Mouse (Mus musculus): ENCODE results near the gene Hs2st1. TPM values are rescaled to one million over a fixed set of nuclear protein-coding genes. Genes with fewer than 3 reads are reported as not detected.

The Hs2st1 gene
- total and polyA plus RNA-seq, 3 experiments, result 13.6 to 16.1 TPM; not detected in 1

GRCm38 (mm10) chr3:144578921-144579320, 8.9 kb upstream of the Hs2st1 start:
- H3K4me1 ChIP-seq (ENCODE audit: control insufficient read depth in 1 of 2, insufficient read depth in 2 of 2, low read length in 2 of 2), result peaks cover 9 to 10% of the 10 kb centered on the region in 2 experiments
- peaks cover 41% of the 10 kb centered on the region for H3K79me2 ChIP-seq (ENCODE audit: control insufficient read depth, insufficient read depth, low read length, poor library complexity)
- H3K4me3 ChIP-seq (ENCODE audit: control insufficient read depth in 1 of 2, insufficient read depth in 1 of 2, low read depth in 2 of 2, low read length in 2 of 2), result no peak overlapping the region
- no peak overlapping the region for H3K9ac ChIP-seq (ENCODE audit: control insufficient read depth, low read depth, low read length, poor library complexity, severe bottlenecking)
- no peaks in the 10 kb centered on the region for H3K9me3 ChIP-seq (replicated peaks; ENCODE audit: insufficient read depth, low read length)
- no peak overlapping the region for H3K27ac ChIP-seq (ENCODE audit: control insufficient read depth, low read depth, low read length)
- no peak for DNase-seq (ENCODE audit: low read depth, low spot score)
- H3K36me3 ChIP-seq (ENCODE audit: control insufficient read depth in 1 of 2, insufficient read depth in 2 of 2, low read length in 2 of 2), result peaks cover 29 to 35% of the 10 kb centered on the region in 2 experiments
- TF ChIP-seq RAD21 (IDR thresholded peaks at IDR 0.05; ENCODE audit: low read depth, low read length) (no peak), EP300 (IDR thresholded peaks at IDR 0.05; ENCODE audit: low read depth in 1 of 2, low read length in 2 of 2) (no peak), RCOR1 (IDR thresholded peaks at IDR 0.05; ENCODE audit: low read depth, low read length) (no peak), POLR2AphosphoS2 (IDR thresholded peaks at IDR 0.05; ENCODE audit: low read length) (no peak), SMC3 (IDR thresholded peaks at IDR 0.05; ENCODE audit: low read depth, low read length) (no peak), POLR2A (IDR thresholded peaks at IDR 0.05; ENCODE audit: control insufficient read depth in 1 of 2, insufficient read depth in 1 of 2, low read depth in 1 of 2, low read length in 2 of 2, poor library complexity in 1 of 2) (no peak), POLR2AphosphoS5 (IDR thresholded peaks at IDR 0.05; ENCODE audit: borderline replicate concordance, low read depth, low read length) (no peak), USF2 (IDR thresholded peaks at IDR 0.05; ENCODE audit: borderline replicate concordance in 1 of 2, insufficient read depth in 1 of 2, low read depth in 1 of 2, low read length in 2 of 2) (no peak), SIN3A (IDR thresholded peaks at IDR 0.05; ENCODE audit: low read length) (no peak), TAL1 (IDR thresholded peaks at IDR 0.05; ENCODE audit: low read length) (no peak)
- H3K27me3 ChIP-seq (ENCODE audit: control insufficient read depth in 1 of 2, insufficient read depth in 2 of 2, low read length in 2 of 2), result no peaks in the 10 kb centered on the region

DNA sequence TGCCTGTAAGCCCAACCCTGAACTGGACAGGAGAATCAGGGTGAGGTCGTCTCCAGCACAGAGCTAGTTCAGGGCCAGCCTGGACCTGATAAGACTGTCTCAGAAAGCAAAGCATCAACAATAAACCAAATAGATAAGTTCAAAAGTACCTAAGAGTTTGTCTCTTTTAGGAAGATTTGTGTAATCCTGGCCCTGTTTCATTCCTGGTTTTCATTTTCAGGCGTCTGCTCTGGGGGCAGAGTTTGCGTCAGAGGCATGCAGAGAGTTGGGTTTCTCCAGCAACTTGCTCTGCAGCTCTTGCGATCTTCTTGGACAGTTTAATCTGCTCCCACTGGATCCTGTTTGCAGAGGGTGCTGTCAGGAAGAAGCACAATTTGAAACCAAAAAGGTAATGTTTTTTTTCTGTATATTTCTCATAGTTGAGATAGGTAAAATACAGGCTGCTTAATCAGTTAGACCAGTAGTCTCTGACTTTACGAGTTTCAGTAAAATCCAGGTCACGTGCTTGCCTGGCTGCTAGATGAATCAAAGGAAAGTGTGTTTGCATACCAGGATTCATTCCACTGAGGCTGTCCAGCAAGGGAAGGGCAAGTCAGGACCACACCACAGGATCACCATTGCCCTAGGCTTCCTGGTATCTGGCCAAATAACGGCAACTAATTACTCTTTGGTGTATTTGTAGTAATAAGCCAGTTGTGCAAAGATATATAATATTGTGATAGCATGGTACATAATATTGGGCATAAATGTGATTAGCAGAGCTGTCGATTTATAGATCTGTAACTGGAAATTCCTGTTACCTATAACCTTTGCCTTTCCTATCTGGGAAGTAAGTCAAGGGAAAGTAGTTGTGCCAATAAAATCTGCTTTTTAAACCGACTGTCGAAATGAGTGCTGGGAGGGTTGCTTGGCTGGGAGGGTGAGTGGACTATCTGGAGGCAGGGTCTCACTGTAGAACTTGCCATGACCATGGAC, 7.7 kb upstream of the Hs2st1 start:
- H3K4me1 ChIP-seq (ENCODE audit: control insufficient read depth in 1 of 2, insufficient read depth in 2 of 2, low read length in 2 of 2), result peaks cover 9 to 10% of the 10 kb centered on the region in 2 experiments
- TF ChIP-seq TAL1 (IDR thresholded peaks at IDR 0.05; ENCODE audit: low read length), result no peak
- TF ChIP-seq TBP (IDR thresholded peaks at IDR 0.05; ENCODE audit: low read depth, low read length), result no peak
- TF ChIP-seq GABPA (IDR thresholded peaks at IDR 0.05; ENCODE audit: low read depth, low read length), result no peak
- TF ChIP-seq MEF2A (IDR thresholded peaks at IDR 0.05; ENCODE audit: extremely low read depth, insufficient replicate concordance, low read depth, low read length, poor library complexity, severe bottlenecking), result no peak
- TF ChIP-seq ZKSCAN1 (IDR thresholded peaks at IDR 0.05; ENCODE audit: low read depth, low read length), result no peak
- no peak for TF ChIP-seq SMC3 (IDR thresholded peaks at IDR 0.05; ENCODE audit: low read depth, low read length)
- TF ChIP-seq MAFK (IDR thresholded peaks at IDR 0.05; ENCODE audit: borderline replicate concordance, low read depth, low read length), result no peak
- TF ChIP-seq POLR2AphosphoS5 (IDR thresholded peaks at IDR 0.05; ENCODE audit: borderline replicate concordance, low read depth, low read length), result no peak
- TF ChIP-seq CHD1 (IDR thresholded peaks at IDR 0.05; ENCODE audit: low read depth, low read length), result no peak
- no peak for TF ChIP-seq USF2 (IDR thresholded peaks at IDR 0.05; ENCODE audit: borderline replicate concordance in 1 of 2, insufficient read depth in 1 of 2, low read depth in 1 of 2, low read length in 2 of 2)
- no peak for TF ChIP-seq ETS1 (IDR thresholded peaks at IDR 0.05; ENCODE audit: low read depth, low read length)
- no peak for TF ChIP-seq EP300 (IDR thresholded peaks at IDR 0.05; ENCODE audit: low read depth in 1 of 2, low read length in 2 of 2)
- no peak for TF ChIP-seq USF1 (IDR thresholded peaks at IDR 0.05; ENCODE audit: low read depth, low read length)
- no peak for TF ChIP-seq ZMIZ1 (IDR thresholded peaks at IDR 0.05; ENCODE audit: low read depth, low read length)
- TF ChIP-seq NELFE (IDR thresholded peaks at IDR 0.05; ENCODE audit: low read depth, low read length), result no peak
- no peak for TF ChIP-seq POLR2AphosphoS2 (IDR thresholded peaks at IDR 0.05; ENCODE audit: low read length)
- no peak for TF ChIP-seq ZC3H11A (IDR thresholded peaks at IDR 0.05; ENCODE audit: low read depth, low read length)
- TF ChIP-seq JUND (IDR thresholded peaks at IDR 0.05; ENCODE audit: low read depth, low read length), result no peak
- H3K9me3 ChIP-seq (replicated peaks; ENCODE audit: insufficient read depth, low read length), result no peaks in the 10 kb centered on the region
- peaks cover 29 to 30% of the 10 kb centered on the region in 2 experiments for H3K36me3 ChIP-seq (ENCODE audit: control insufficient read depth in 1 of 2, insufficient read depth in 2 of 2, low read length in 2 of 2)
- peaks cover 47% of the 10 kb centered on the region for H3K79me2 ChIP-seq (ENCODE audit: control insufficient read depth, insufficient read depth, low read length, poor library complexity)
- H3K27ac ChIP-seq (ENCODE audit: control insufficient read depth, low read depth, low read length), result no peak overlapping the region
- no peak overlapping the region for H3K4me3 ChIP-seq (ENCODE audit: control insufficient read depth in 1 of 2, insufficient read depth in 1 of 2, low read depth in 2 of 2, low read length in 2 of 2)
- H3K27me3 ChIP-seq (ENCODE audit: control insufficient read depth in 1 of 2, insufficient read depth in 2 of 2, low read length in 2 of 2), result no peaks in the 10 kb centered on the region
- H3K9ac ChIP-seq (ENCODE audit: control insufficient read depth, low read depth, low read length, poor library complexity, severe bottlenecking), result no peak overlapping the region
- no peak for DNase-seq (ENCODE audit: low read depth, low spot score)

Measured in MEL (cell line).